In genomic region chr5:134941472-134942209, GRCm38 (mm10) we compare ENCODE assay signal across 14 mouse cellular contexts. TPM values are rescaled to one million over a fixed set of nuclear protein-coding genes. Genes with fewer than 3 reads are reported as not detected.
A peak's percentile ranks its signal among the peaks of the same experiment; 100 is the strongest.
DNase-seq lines count a peak whose midpoint lies in the region; ATAC-seq lines count a peak whose summit lies in the region.
"Had no signal": no experiment of that assay in that cellular context is flagged by ENCODE, and none has a peak within 500 bp of the region (broad histone marks: within the 10 kb centered on the region; RNA-seq: fewer than 3 reads in every experiment).

No protein-coding gene starts in this region.

- intact Hi-C loops in gastrocnemius, postnatal 36 days (cut with DNase I) = no loop called here

- peaks cover under 1% of the 10 kb centered on the region for H3K4me1 ChIP-seq in intestine, embryonic 14.5 days (replicated peaks; ENCODE audit: control insufficient read depth, insufficient read depth, low read length)
- H3K4me1 ChIP-seq in liver, embryonic 15.5 days (replicated peaks) = peaks cover 25% of the 10 kb centered on the region

- H3K27ac ChIP-seq in intestine, embryonic 14.5 days (ENCODE audit: low read depth) = 0 out of 2 replicates have a peak overlapping the region, but pooled peaks have one; percentile 1
- 0 out of 2 replicates have a peak overlapping the region, but pooled peaks have one; percentile 14 for H3K27ac ChIP-seq in liver, embryonic 15.5 days (replicated peaks)
- H3K27ac ChIP-seq: forebrain, embryonic 12.5 days had no signal

- WGBS in intestine, embryonic 14.5 days = 58% methylated on average over 14 of the region's 14 CpGs
- WGBS in liver, embryonic 15.5 days (ENCODE audit: insufficient replicate concordance) = 65% methylated on average over 14 of the region's 14 CpGs

- ATAC-seq in intestine, embryonic 14.5 days (replicated peaks; ENCODE audit: low FRiP score, low TSS enrichment, low read depth) = no peak
- ATAC-seq in liver, embryonic 15.5 days (ENCODE audit: insufficient read depth) = peak; percentile 56

- no peaks in the 10 kb centered on the region for H3K9me3 ChIP-seq in intestine, embryonic 14.5 days (ENCODE audit: control insufficient read depth, low read length)
- no peaks in the 10 kb centered on the region for H3K9me3 ChIP-seq in liver, embryonic 15.5 days (replicated peaks)
- H3K9me3 ChIP-seq: forebrain, embryonic 12.5 days had no signal

- H3K4me2 ChIP-seq in intestine, embryonic 14.5 days (ENCODE audit: low read length) = no peak overlapping the region
- no peak overlapping the region for H3K4me2 ChIP-seq in liver, embryonic 15.5 days
- H3K4me2 ChIP-seq: forebrain, embryonic 12.5 days; heart, embryonic 11.5 days had no signal

- no peaks in the 10 kb centered on the region for H3K36me3 ChIP-seq in intestine, embryonic 14.5 days (ENCODE audit: control insufficient read depth, insufficient read depth, low read length)
- H3K36me3 ChIP-seq in liver, embryonic 15.5 days (replicated peaks) = no peaks in the 10 kb centered on the region
- H3K36me3 ChIP-seq: forebrain, embryonic 12.5 days had no signal

- peak; percentile 40 to 79 for DNase-seq in urinary bladder, adult 18-20 months (ENCODE audit: low spot score in 2 of 2)
- DNase-seq in urinary bladder, postnatal 4 days (ENCODE audit: low spot score in 2 of 2) = no peak
- DNase-seq in intestine, embryonic 14.5 days (ENCODE audit: low spot score) = no peak
- DNase-seq in gastrocnemius, postnatal 36 days = no peak
- DNase-seq in gastrocnemius, postnatal 25 days = no peak
- no peak for DNase-seq in right cerebral cortex, adult 2 months (ENCODE audit: low spot score in 2 of 2)
- DNase-seq in adrenal gland, adult (ENCODE audit: inconsistent age in 2 of 2, low spot score in 1 of 2) = no peak
- DNase-seq: cerebellum, adult 11 months; right cerebral cortex, postnatal 4 days had no signal

- no peak overlapping the region for H3K9ac ChIP-seq in intestine, embryonic 14.5 days (ENCODE audit: low read length)
- H3K9ac ChIP-seq in liver, embryonic 15.5 days = no peak overlapping the region
- H3K9ac ChIP-seq: forebrain, embryonic 12.5 days had no signal

- no peak overlapping the region for H3K4me3 ChIP-seq in intestine, embryonic 14.5 days (ENCODE audit: low read depth, low read length)
- no peak overlapping the region for H3K4me3 ChIP-seq in liver, embryonic 15.5 days (replicated peaks)
- H3K4me3 ChIP-seq: forebrain, embryonic 12.5 days had no signal

- peaks cover 10% of the 10 kb centered on the region for H3K27me3 ChIP-seq in intestine, embryonic 14.5 days (replicated peaks; ENCODE audit: control insufficient read depth, insufficient read depth, low read length)
- peaks cover 18% of the 10 kb centered on the region for H3K27me3 ChIP-seq in liver, embryonic 15.5 days

RNA-seq across cellular contexts. Expression of gene Cldn4, which starts 5.1 kb away (rescaled TPM):
- polyA plus RNA-seq in intestine, embryonic 14.5 days (2014; fragmentation: Nextera tagmentation; extraction: Ambion mirVana) = 78.1 and 78.3 TPM in 2 replicates
- 0.18 and 0.38 TPM in 2 replicates for polyA plus RNA-seq in liver, embryonic 15.5 days (2015; fragmentation: Nextera tagmentation; extraction: Ambion mirVana)
- not detected for total RNA-seq in gastrocnemius, postnatal 36 days (2021)
- not detected for total RNA-seq in gastrocnemius, postnatal 25 days (2021)
- total RNA-seq: layer of hippocampus, adult 18-20 months had no signal

RNA-seq across cellular contexts. Expression of gene Mettl27, which starts 9.5 kb away (rescaled TPM):
- 22.7 and 24.6 TPM in 2 replicates for polyA plus RNA-seq in intestine, embryonic 14.5 days (2014; fragmentation: Nextera tagmentation; extraction: Ambion mirVana)
- 17.2 and 21.3 TPM in 2 replicates for polyA plus RNA-seq in liver, embryonic 15.5 days (2015; fragmentation: Nextera tagmentation; extraction: Ambion mirVana)
- 1 to 10 TPM; 5.1 to 6.4 TPM for total RNA-seq in gastrocnemius, postnatal 36 days (2021)
- 1 to 10 TPM; 4.0 to 5.2 TPM for total RNA-seq in gastrocnemius, postnatal 25 days (2021)

RNA-seq across cellular contexts. Expression of gene Cldn13, which starts 26.3 kb away (rescaled TPM):
- 0.23 TPM in 1 of 2 replicates, not detected in the other for polyA plus RNA-seq in intestine, embryonic 14.5 days (2014; fragmentation: Nextera tagmentation; extraction: Ambion mirVana)
- polyA plus RNA-seq in liver, embryonic 15.5 days (2015; fragmentation: Nextera tagmentation; extraction: Ambion mirVana) = 278 and 316 TPM in 2 replicates
- total RNA-seq in gastrocnemius, postnatal 36 days (2021) = not detected
- total RNA-seq in gastrocnemius, postnatal 25 days (2021) = not detected
- total RNA-seq: layer of hippocampus, adult 18-20 months had no signal

RNA-seq across cellular contexts. Expression of gene Tmem270, which starts 35.1 kb away (rescaled TPM):
- polyA plus RNA-seq in intestine, embryonic 14.5 days (2014; fragmentation: Nextera tagmentation; extraction: Ambion mirVana) = not detected in 2 replicates
- polyA plus RNA-seq in liver, embryonic 15.5 days (2015; fragmentation: Nextera tagmentation; extraction: Ambion mirVana) = 0.13 TPM in 1 of 2 replicates, not detected in the other
- total RNA-seq in gastrocnemius, postnatal 36 days (2021) = not detected
- total RNA-seq in gastrocnemius, postnatal 25 days (2021) = not detected
- total RNA-seq: layer of hippocampus, adult 18-20 months had no signal
- polyA plus RNA-seq: forebrain, embryonic 12.5 days; heart, embryonic 11.5 days; lung, embryonic 16.5 days had no signal

RNA-seq across cellular contexts. Expression of gene Cldn3, which starts 44.4 kb away (rescaled TPM):
- 113 and 143 TPM in 2 replicates for polyA plus RNA-seq in intestine, embryonic 14.5 days (2014; fragmentation: Nextera tagmentation; extraction: Ambion mirVana)
- polyA plus RNA-seq in liver, embryonic 15.5 days (2015; fragmentation: Nextera tagmentation; extraction: Ambion mirVana) = 1.2 and 2.1 TPM in 2 replicates
- not detected for total RNA-seq in gastrocnemius, postnatal 36 days (2021)
- under 1 TPM in 1 of 2 experiments, not detected in 1; 0.21 TPM for total RNA-seq in gastrocnemius, postnatal 25 days (2021)

Comparison
In these comparisons a context has a peak if more than half of its experiments do, and no peak if none do; other contexts are left out.
1. DNase-seq: peak in urinary bladder, adult 18-20 months (2 of 2); none in urinary bladder, postnatal 4 days (0 of 2), intestine, embryonic 14.5 days (single experiment), gastrocnemius, postnatal 36 days (0 of 2), gastrocnemius, postnatal 25 days (single experiment), right cerebral cortex, adult 2 months (0 of 2) and adrenal gland, adult (0 of 2).